Mouse (Mus musculus) left cerebral cortex, adult 18-20 months (tissue): ENCODE measurements at regions not wholly inside any gene's neighbourhood (a gene's known extent, or its start where the extent isn't known, plus 50 kb on each side); places are given as distances from the start of the nearest gene placed in this dataset.

Experiments used
- DNase-seq, 2 experiments: peaks; one replicate each; pipeline ENCODE4 v3.0.0; 2021 to 2022; ENCODE audit warnings: low spot score in 2 of 2, mixed read lengths in 1 of 2

GRCm38 (mm10) chr13:93243076-93243475 lies 50.9 kb upstream of the Tent2 start:
- DNase-seq, result peak; percentile 68 to 79

- peak; percentile 21 to 51 for DNase-seq
Observed at GRCm38 (mm10) chr13:93248711-93249110, 50.7 kb upstream of the Homer1 start.
